Mouse (Mus musculus): ENCODE data around the gene Kansl1. TPM values are rescaled to one million over a fixed set of nuclear protein-coding genes. Genes with fewer than 3 reads are reported as not detected.

Kansl1 gene
- 35.4 and 35.6 TPM in 2 replicates for polyA plus RNA-seq (2014; fragmentation: Nextera tagmentation; extraction: Ambion mirVana)

DNA sequence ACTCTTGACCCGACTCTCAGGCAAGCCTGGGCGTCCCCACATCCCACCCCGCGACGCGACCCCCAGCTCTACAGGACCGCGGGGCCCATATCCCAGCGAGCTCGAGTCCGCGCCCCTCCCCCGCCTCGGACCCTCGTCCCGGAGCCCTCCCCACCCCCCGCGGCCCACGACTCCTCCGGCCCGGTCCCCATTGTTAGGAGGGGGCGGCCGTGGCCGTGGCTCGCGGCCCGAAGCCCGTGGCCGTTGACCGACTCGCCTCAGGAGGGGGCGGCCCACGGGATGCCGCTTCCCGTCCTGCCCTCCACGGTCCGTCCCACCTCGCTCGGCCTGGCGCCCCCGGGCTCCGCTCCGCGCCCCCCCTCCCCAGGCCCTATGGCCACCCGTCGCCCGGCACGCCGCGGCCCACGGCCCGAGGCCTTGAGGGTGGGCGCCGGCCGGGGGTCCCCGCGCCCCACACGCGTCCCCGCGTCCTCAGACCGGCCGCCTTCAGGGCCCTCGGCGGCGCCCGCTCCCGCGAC lies at the start of gene Kansl1:
Gene Kansl1 (minus strand): TSS at position 111 of the 518 bp plus-strand sequence.
- H3K4me3 ChIP-seq (ENCODE audit: low read depth, low read length), result peak within 1 kb of the TSS; percentile 99
- no peaks in the 10 kb centered on the region for H3K36me3 ChIP-seq (ENCODE audit: control insufficient read depth, insufficient read depth, low read length)
- ATAC-seq (replicated peaks; ENCODE audit: low FRiP score), result peak; percentile 84
- DNase-seq (ENCODE audit: low spot score), result peak; percentile 76
- H3K4me2 ChIP-seq (ENCODE audit: low read depth, low read length, severe bottlenecking), result peak within 1 kb of the TSS; percentile 58
- H3K4me1 ChIP-seq (replicated peaks; ENCODE audit: control insufficient read depth, insufficient read depth, low read length), result no peaks in the 10 kb centered on the region; the same call in 1 of the 2 replicates
- no peak within 1 kb of the TSS for H3K27ac ChIP-seq (ENCODE audit: low read depth, low read length)
- under 1% methylated on average over 60 of the region's 69 CpGs for WGBS
- H3K9ac ChIP-seq (ENCODE audit: low read length), result peak within 1 kb of the TSS; percentile 96
- no peaks in the 10 kb centered on the region for H3K27me3 ChIP-seq (ENCODE audit: control insufficient read depth, insufficient read depth, low read length)
- H3K9me3 ChIP-seq (ENCODE audit: control insufficient read depth, low read length), result no peaks in the 10 kb centered on the region

DNA sequence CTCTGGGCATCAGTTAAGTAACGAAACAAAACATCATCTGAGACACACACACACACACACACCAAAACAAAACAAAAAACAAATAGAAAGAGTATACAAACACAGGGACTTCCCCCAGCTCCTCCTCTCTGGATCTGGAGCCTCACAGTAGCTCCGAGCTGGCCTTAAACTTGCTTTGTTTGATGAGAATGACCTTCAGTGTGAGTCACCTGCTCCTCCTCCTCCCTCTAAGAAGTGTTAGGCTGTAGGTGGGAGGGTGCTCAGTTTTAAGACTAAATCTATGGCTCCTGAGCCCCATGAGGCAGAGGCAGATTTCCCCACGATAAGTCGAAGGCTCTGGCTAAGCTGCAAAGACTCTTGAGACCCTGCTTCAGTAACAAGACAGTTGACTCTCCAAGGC lies 43.8 kb upstream of the Kansl1 start:
- ATAC-seq (replicated peaks; ENCODE audit: low FRiP score), result no peak
- 89% methylated on average over 4 of the region's 4 CpGs for WGBS
- H3K36me3 ChIP-seq (ENCODE audit: control insufficient read depth, insufficient read depth, low read length), result peaks cover 14% of the 10 kb centered on the region

GRCm38 (mm10) chr11:104510606-104511005 lies 41.9 kb upstream of the Kansl1 start:
- WGBS, result 96% methylated on average over 2 of the region's 2 CpGs
- no peak for DNase-seq (ENCODE audit: low spot score)
- H3K4me3 ChIP-seq (ENCODE audit: low read depth, low read length), result no peak overlapping the region
- no peaks in the 10 kb centered on the region for H3K4me1 ChIP-seq (replicated peaks; ENCODE audit: control insufficient read depth, insufficient read depth, low read length)
- H3K27ac ChIP-seq (ENCODE audit: low read depth, low read length), result no peak overlapping the region
- no peak overlapping the region for H3K4me2 ChIP-seq (ENCODE audit: low read depth, low read length, severe bottlenecking)
- no peaks in the 10 kb centered on the region for H3K27me3 ChIP-seq (ENCODE audit: control insufficient read depth, insufficient read depth, low read length)
- no peaks in the 10 kb centered on the region for H3K9me3 ChIP-seq (ENCODE audit: control insufficient read depth, low read length)
- ATAC-seq (replicated peaks; ENCODE audit: low FRiP score), result no peak
- H3K36me3 ChIP-seq (ENCODE audit: control insufficient read depth, insufficient read depth, low read length), result peaks cover 20% of the 10 kb centered on the region
- H3K9ac ChIP-seq (ENCODE audit: low read length), result no peak overlapping the region

More for the DNA sequence above, 43.8 kb upstream of the Kansl1 start:
- Histone ChIP-seq H3K4me3 (ENCODE audit: low read depth, low read length) (no peak overlapping the region), H3K9me3 (ENCODE audit: control insufficient read depth, low read length) (no peaks in the 10 kb centered on the region), H3K27ac (ENCODE audit: low read depth, low read length) (no peak overlapping the region), H3K27me3 (ENCODE audit: control insufficient read depth, insufficient read depth, low read length) (no peaks in the 10 kb centered on the region), H3K4me2 (ENCODE audit: low read depth, low read length, severe bottlenecking) (no peak overlapping the region), H3K9ac (ENCODE audit: low read length) (no peak overlapping the region), H3K4me1 (replicated peaks; ENCODE audit: control insufficient read depth, insufficient read depth, low read length) (no peaks in the 10 kb centered on the region)
- no peak for DNase-seq (ENCODE audit: low spot score)

- no peak for ATAC-seq (replicated peaks; ENCODE audit: low FRiP score)
- Histone ChIP-seq H3K9me3 (ENCODE audit: control insufficient read depth, low read length) (no peaks in the 10 kb centered on the region), H3K4me2 (ENCODE audit: low read depth, low read length, severe bottlenecking) (no peak overlapping the region), H3K4me1 (replicated peaks; ENCODE audit: control insufficient read depth, insufficient read depth, low read length) (no peaks in the 10 kb centered on the region), H3K9ac (ENCODE audit: low read length) (no peak overlapping the region), H3K27me3 (ENCODE audit: control insufficient read depth, insufficient read depth, low read length) (no peaks in the 10 kb centered on the region), H3K36me3 (ENCODE audit: control insufficient read depth, insufficient read depth, low read length) (peaks cover 24% of the 10 kb centered on the region), H3K27ac (ENCODE audit: low read depth, low read length) (no peak overlapping the region), H3K4me3 (ENCODE audit: low read depth, low read length) (no peak overlapping the region)
- no peak for DNase-seq (ENCODE audit: low spot score)
- 86% methylated on average over 4 of the region's 4 CpGs for WGBS
These were observed 39.8 kb upstream of the Kansl1 start for GRCm38 (mm10) chr11:104508455-104508854.

- Histone ChIP-seq H3K4me2 (ENCODE audit: low read depth, low read length, severe bottlenecking) (no peak overlapping the region), H3K4me3 (ENCODE audit: low read depth, low read length) (no peak overlapping the region), H3K9me3 (ENCODE audit: control insufficient read depth, low read length) (no peaks in the 10 kb centered on the region), H3K27ac (ENCODE audit: low read depth, low read length) (no peak overlapping the region), H3K36me3 (ENCODE audit: control insufficient read depth, insufficient read depth, low read length) (no peaks in the 10 kb centered on the region), H3K4me1 (replicated peaks; ENCODE audit: control insufficient read depth, insufficient read depth, low read length) (no peaks in the 10 kb centered on the region), H3K9ac (ENCODE audit: low read length) (no peak overlapping the region), H3K27me3 (ENCODE audit: control insufficient read depth, insufficient read depth, low read length) (no peaks in the 10 kb centered on the region)
- 89% methylated on average over 3 of the region's 3 CpGs for WGBS
- DNase-seq (ENCODE audit: low spot score) (no peak), ATAC-seq (replicated peaks; ENCODE audit: low FRiP score) (no peak)
These were observed 19.6 kb upstream of the Kansl1 start for GRCm38 (mm10) chr11:104488292-104488691.

DNA sequence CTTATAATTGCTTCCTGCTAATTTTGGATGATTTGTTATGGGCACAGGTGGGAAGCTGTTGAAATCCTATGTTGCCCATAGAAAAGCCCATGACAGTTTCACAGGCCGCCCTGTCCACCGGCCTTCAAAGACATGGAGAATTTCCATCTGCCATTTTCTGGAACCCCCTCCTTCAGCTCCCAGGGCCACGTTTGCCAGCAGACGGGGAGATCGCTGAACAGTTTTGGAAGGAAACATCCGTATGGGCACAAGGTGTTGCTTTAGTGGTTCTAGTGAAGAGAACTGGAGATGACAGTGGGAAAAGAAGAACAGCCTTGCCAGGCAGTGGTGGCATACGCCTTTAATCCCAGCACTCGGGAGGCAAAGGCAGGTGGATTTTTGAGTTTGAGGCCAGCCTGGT lies 13.3 kb upstream of the Kansl1 start:
- WGBS, result 90% methylated on average over 8 of the region's 8 CpGs
- Histone ChIP-seq H3K9me3 (ENCODE audit: control insufficient read depth, low read length) (no peaks in the 10 kb centered on the region), H3K9ac (ENCODE audit: low read length) (no peak overlapping the region), H3K4me1 (replicated peaks; ENCODE audit: control insufficient read depth, insufficient read depth, low read length) (no peaks in the 10 kb centered on the region), H3K36me3 (ENCODE audit: control insufficient read depth, insufficient read depth, low read length) (no peaks in the 10 kb centered on the region), H3K27ac (ENCODE audit: low read depth, low read length) (no peak overlapping the region), H3K4me3 (ENCODE audit: low read depth, low read length) (no peak overlapping the region), H3K4me2 (ENCODE audit: low read depth, low read length, severe bottlenecking) (no peak overlapping the region), H3K27me3 (ENCODE audit: control insufficient read depth, insufficient read depth, low read length) (no peaks in the 10 kb centered on the region)
- ATAC-seq (replicated peaks; ENCODE audit: low FRiP score) (no peak), DNase-seq (ENCODE audit: low spot score) (no peak)

- Histone ChIP-seq H3K4me2 (ENCODE audit: low read depth, low read length, severe bottlenecking) (no peak overlapping the region), H3K4me1 (replicated peaks; ENCODE audit: control insufficient read depth, insufficient read depth, low read length) (no peaks in the 10 kb centered on the region), H3K4me3 (ENCODE audit: low read depth, low read length) (no peak overlapping the region), H3K27me3 (ENCODE audit: control insufficient read depth, insufficient read depth, low read length) (no peaks in the 10 kb centered on the region), H3K9ac (ENCODE audit: low read length) (no peak overlapping the region), H3K27ac (ENCODE audit: low read depth, low read length) (no peak overlapping the region), H3K9me3 (ENCODE audit: control insufficient read depth, low read length) (no peaks in the 10 kb centered on the region), H3K36me3 (ENCODE audit: control insufficient read depth, insufficient read depth, low read length) (no peaks in the 10 kb centered on the region)
- whole genome bisulfite sequencing, result 65% methylated on average over 4 of the region's 4 CpGs
- no peak for DNase-seq (ENCODE audit: low spot score)
- no peak for ATAC-seq (replicated peaks; ENCODE audit: low FRiP score)
These were observed 10.8 kb upstream of the Kansl1 start for GRCm38 (mm10) chr11:104479505-104479904.

DNA sequence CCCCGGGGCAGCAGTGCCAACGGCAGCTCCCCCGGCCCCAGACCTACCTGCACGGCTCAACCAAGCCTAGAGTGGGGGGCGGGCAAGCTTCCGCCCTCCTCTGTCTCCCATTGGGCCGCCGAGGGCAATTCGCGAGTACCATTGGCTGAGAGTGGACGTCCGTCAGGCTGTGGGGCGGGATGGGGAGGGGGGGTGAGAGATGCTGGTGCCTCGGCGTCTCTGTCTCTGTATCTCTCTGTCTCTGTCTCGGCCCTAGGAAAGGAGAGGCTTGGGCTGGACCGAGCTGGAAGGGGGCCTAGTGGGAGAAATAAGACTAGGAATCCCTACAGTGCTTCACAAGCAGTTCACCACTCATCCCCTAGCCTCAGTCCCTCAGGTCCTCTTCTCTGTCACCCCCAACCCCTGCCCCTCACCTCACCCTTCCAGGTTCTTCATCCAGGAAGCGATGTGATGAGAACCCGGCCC lies 742 bp upstream of the Kansl1 start:
- ATAC-seq (replicated peaks; ENCODE audit: low FRiP score) (peak; percentile 100), DNase-seq (ENCODE audit: low spot score) (peak; percentile 96)
- H3K27ac ChIP-seq (ENCODE audit: low read depth, low read length), result no peak overlapping the region
- peak overlapping the region; percentile 96 for H3K9ac ChIP-seq (ENCODE audit: low read length)
- no peaks in the 10 kb centered on the region for H3K9me3 ChIP-seq (ENCODE audit: control insufficient read depth, low read length)
- no peaks in the 10 kb centered on the region for H3K36me3 ChIP-seq (ENCODE audit: control insufficient read depth, insufficient read depth, low read length)
- 2% methylated on average over 17 of the region's 19 CpGs for WGBS
- no peaks in the 10 kb centered on the region; the same call in 1 of the 2 replicates for H3K4me1 ChIP-seq (replicated peaks; ENCODE audit: control insufficient read depth, insufficient read depth, low read length)
- H3K27me3 ChIP-seq (ENCODE audit: control insufficient read depth, insufficient read depth, low read length), result no peaks in the 10 kb centered on the region
- H3K4me3 ChIP-seq (ENCODE audit: low read depth, low read length), result peak overlapping the region; percentile 99
- peak overlapping the region; percentile 58 for H3K4me2 ChIP-seq (ENCODE audit: low read depth, low read length, severe bottlenecking)

DNA sequence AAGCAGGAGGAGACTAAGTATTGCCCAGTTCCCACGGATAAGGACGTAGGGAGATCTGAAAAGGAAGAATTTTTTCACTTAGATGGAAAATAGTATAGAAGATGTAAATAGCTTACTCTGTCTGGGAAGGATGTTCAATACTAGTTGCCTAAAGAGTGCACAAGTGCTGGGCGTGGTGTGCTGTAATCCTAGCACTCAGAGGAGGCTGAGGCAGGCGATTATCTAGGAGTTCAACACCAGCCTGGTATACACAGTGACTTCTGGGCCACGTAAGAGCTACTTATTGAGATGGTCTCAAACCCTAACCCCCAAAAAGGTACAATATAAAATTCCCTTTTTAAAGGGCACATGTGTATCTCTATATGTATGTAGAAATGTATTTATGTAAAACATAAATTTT lies 963 bp downstream of the Kansl1 start:
- H3K27me3 ChIP-seq (ENCODE audit: control insufficient read depth, insufficient read depth, low read length), result no peaks in the 10 kb centered on the region
- H3K4me2 ChIP-seq (ENCODE audit: low read depth, low read length, severe bottlenecking), result no peak overlapping the region
- H3K9ac ChIP-seq (ENCODE audit: low read length), result peak overlapping the region; percentile 24; the same call in 1 of the 2 replicates
- no peak overlapping the region for H3K27ac ChIP-seq (ENCODE audit: low read depth, low read length)
- no peaks in the 10 kb centered on the region for H3K36me3 ChIP-seq (ENCODE audit: control insufficient read depth, insufficient read depth, low read length)
- no peak overlapping the region for H3K4me3 ChIP-seq (ENCODE audit: low read depth, low read length)
- 82% methylated on average over 5 of the region's 5 CpGs for WGBS
- DNase-seq (ENCODE audit: low spot score) (no peak), ATAC-seq (replicated peaks; ENCODE audit: low FRiP score) (no peak)
- H3K9me3 ChIP-seq (ENCODE audit: control insufficient read depth, low read length), result no peaks in the 10 kb centered on the region
- no peaks in the 10 kb centered on the region; the same call in 1 of the 2 replicates for H3K4me1 ChIP-seq (replicated peaks; ENCODE audit: control insufficient read depth, insufficient read depth, low read length)

Measured in forebrain, embryonic 11.5 days (tissue).